Mouse (Mus musculus): ENCODE measurements around the gene Psen1. TPM values are rescaled to one million over a fixed set of nuclear protein-coding genes. Genes with fewer than 3 reads are reported as not detected.
A peak's percentile ranks its signal among the peaks of the same experiment; 100 is the strongest.

The Psen1 gene
- 47.2 and 51.2 TPM in 2 replicates for total RNA-seq (2017)

DNA sequence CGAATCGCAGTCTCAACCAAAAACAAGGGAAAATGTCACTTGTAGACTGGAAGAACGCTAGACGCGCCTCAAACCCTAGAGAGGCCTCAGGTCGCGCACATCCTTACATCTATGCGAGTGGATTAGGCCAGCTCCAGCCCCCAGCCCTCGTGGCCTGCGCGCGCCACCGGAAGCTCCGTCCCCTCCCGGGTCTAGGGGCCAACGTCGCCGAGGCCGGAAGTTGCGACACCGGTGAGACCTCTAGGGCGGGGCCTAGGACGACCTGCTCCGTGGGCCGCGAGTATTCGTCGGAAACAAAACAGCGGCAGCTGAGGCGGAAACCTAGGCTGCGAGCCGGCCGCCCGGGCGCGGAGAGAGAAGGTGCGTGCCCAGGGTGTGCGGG, at the start of gene Psen1:
Gene Psen1 (plus strand): TSS at position 219 of the 382 bp plus-strand sequence.
- peak; percentile 89 to 95 for ATAC-seq (replicated peaks in 1 of 2; ENCODE audit: insufficient read depth in 1 of 2, low FRiP score in 2 of 2, low TSS enrichment in 1 of 2, low read depth in 1 of 2, poor library complexity in 2 of 2, severe bottlenecking in 2 of 2)

DNA sequence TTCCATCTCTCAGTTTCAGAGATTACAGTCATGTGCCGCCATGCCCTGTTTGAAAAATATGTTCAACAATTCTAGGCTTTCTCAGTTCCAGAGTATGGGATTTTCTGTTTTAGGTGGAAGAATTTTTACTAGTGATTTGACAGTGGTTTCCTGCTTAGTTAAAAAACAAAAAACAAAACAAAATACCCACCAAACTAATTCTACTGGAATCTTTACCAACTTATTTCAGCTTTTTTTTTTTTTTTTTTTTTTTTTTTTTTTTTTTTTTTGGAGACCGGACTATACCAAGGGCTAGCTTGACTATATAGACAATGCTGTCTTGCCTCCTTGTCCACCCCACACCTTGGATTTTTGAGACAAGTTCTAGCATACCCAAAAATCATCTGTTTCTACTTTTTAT, 46.7 kb upstream of the Psen1 start:
- ATAC-seq (replicated peaks in 1 of 2; ENCODE audit: insufficient read depth in 1 of 2, low FRiP score in 2 of 2, low TSS enrichment in 1 of 2, low read depth in 1 of 2, poor library complexity in 2 of 2, severe bottlenecking in 2 of 2), result no peak

DNA sequence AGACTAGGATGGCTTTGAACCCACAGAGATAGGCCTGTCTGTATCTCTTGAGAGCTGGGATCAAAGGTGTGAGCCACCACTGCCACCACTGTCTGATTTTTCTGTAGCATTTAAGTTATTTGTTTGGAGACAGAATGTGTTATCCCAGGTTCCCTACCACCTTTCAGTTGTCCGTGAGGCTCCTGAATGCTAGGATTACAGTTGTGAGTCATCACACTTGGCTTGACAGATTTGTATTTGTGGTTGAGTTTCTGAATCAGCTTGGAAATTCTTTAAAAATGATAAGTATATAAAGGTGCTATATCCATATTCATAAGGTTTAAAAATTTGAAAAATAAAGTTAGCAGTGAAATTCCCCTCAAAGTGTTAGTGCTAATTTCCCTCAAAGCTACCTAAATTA, 44.8 kb upstream of the Psen1 start:
- no peak for ATAC-seq (replicated peaks in 1 of 2; ENCODE audit: insufficient read depth in 1 of 2, low FRiP score in 2 of 2, low TSS enrichment in 1 of 2, low read depth in 1 of 2, poor library complexity in 2 of 2, severe bottlenecking in 2 of 2)

DNA sequence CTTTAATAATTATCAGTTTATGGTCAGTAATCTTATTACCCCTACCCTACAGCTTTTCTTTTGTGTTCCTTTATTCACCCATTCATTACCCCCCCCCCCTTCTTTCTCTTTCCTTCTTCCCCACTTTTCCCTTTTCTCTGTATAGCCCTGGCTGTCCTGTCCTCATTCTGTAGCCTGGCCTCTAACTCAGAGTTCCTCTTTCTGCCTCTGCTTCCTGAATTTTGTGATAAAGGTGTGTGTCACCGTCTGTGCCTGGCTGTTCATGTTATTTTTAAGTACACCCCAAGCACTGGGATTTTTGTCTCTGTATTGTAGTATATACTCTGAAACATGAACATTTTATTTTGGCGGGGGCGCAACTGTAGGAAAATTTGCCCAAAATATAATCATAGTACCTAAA, 37.6 kb upstream of the Psen1 start:
- ATAC-seq (replicated peaks in 1 of 2; ENCODE audit: insufficient read depth in 1 of 2, low FRiP score in 2 of 2, low TSS enrichment in 1 of 2, low read depth in 1 of 2, poor library complexity in 2 of 2, severe bottlenecking in 2 of 2), result peak in 1 of 2 experiments; percentile 32; a peak in 1 of 4 replicates

DNA sequence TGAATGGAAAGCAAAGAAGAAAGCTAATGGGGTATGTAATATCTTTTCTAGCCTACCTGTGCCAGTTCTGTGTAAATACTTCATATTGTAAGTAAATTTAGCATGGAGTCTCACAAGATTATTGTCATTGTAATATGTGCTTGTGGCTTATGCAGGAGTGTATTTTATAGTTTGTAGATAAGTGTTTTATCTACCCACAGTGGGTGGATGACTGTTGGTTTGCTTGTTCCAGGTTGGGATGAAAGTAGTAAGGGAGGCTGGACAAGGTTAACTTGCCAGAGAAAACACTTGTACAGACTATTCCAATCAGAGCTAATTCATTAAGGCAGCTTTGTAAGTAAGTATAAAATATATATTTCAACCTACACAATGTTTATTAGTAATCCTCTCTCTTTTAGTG, 36.5 kb upstream of the Psen1 start:
- no peak for ATAC-seq (replicated peaks in 1 of 2; ENCODE audit: insufficient read depth in 1 of 2, low FRiP score in 2 of 2, low TSS enrichment in 1 of 2, low read depth in 1 of 2, poor library complexity in 2 of 2, severe bottlenecking in 2 of 2)

DNA sequence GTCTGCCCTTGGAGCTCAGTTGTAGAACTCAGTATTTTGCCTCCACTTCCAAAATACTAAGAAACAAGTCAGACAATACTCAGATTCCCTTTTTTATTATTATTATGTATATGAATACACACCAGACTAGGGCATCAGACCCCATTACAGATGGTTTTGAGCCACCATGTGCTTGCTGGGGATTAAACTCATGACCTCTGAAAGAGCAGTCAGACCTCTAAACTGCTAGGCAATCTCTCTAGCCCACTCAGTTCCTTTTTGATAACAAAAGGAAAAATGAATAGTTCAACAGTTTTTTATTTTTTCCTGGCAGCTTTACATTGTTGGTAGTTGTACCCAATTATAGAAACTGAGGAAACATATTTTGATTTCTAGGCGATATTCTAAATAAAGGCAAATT, 2.5 kb upstream of the Psen1 start:
- no peak for ATAC-seq (replicated peaks in 1 of 2; ENCODE audit: insufficient read depth in 1 of 2, low FRiP score in 2 of 2, low TSS enrichment in 1 of 2, low read depth in 1 of 2, poor library complexity in 2 of 2, severe bottlenecking in 2 of 2)

DNA sequence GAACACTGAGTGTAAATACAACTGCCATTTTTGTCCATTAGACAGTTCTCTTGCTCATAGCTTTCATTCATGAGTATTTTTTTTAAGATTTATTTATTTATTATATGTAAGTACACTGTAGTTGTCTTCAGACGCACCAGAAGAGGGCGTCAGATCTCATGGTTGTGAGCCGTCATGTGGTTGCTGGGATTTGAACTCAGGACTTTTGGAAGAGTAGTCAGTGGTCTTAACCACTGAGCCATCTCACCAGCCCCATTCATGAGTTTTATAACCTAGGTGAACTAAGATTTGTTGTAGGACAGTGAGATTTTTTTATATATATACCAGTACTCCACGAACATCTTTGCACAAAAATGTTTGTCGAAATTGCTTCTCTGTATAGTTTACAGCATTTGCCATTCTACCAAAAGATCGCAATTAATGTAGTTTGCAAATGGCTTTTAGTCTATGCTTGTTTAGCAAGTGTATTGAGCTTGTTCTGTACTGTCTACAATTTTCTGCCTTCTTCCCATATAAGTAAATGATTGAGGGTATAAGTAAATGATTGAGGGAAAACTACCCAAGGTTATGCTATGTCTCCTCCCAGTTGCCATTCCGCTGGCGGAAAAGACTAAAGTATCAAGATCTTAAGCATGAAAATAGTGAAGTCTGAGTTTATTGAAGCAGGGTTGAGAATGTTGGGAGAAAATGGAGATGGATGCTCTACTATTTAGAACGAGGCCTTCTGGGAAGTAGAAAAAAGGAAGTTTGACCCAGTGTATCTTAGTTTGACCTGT, 1.2 kb upstream of the Psen1 start:
- ATAC-seq (replicated peaks in 1 of 2; ENCODE audit: insufficient read depth in 1 of 2, low FRiP score in 2 of 2, low TSS enrichment in 1 of 2, low read depth in 1 of 2, poor library complexity in 2 of 2, severe bottlenecking in 2 of 2), result no peak

DNA sequence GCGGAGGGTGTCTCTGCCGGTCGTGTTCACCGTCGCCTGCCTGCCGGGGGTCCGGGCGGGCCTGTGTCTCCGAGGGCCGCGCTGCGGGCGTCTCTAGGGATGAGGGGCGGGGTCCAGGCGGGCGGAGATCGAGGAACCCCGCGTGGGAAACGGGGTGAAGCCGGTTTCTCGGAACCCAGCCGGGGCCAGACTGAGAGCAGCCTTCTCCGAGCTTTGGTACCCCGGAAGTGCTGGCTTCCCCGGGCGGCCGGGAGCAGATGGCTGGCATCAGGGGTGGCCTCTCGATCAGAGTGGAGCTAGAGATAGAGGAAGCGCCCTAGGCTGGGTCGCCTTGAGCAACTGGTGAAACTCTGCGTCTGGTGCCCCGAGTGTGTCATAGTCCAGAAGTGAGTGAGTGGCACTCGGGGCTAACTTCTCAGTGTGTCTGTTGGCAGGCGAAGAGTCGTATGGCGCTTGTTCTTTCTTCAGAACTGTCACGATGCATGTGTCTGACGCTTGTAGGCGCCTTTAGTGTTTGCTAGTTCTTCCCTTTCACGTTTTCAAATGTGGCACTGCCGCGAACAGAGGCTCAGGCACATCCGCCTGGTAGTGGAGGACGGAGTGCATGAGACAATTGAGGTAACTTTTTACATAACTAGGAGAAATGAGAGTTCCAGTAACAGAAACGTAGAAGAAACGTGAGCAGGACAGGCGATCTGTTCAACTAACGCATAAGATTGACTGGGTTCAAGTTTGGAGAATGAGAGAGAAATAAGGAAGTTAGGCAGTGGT, 549 bp downstream of the Psen1 start:
- peak; percentile 51 to 59 for ATAC-seq (replicated peaks in 1 of 2; ENCODE audit: insufficient read depth in 1 of 2, low FRiP score in 2 of 2, low TSS enrichment in 1 of 2, low read depth in 1 of 2, poor library complexity in 2 of 2, severe bottlenecking in 2 of 2)

DNA sequence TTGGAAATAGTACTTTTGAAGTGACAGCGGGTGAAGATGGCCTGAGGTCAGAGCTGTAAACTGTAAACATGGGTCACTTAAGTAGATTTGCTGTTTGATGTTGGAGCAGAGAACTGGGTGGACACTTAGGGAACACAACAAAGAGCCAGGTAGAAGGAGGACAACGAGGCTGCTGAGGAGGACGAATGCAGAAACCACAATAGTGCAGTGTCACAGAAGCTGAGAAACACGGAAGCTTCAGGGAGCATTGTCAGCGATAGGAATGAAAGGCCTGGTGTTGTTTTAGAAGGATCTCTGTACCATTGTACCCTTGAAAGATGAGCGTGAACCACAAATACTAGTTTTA, 1.1 kb downstream of the Psen1 start:
- peak; percentile 22 to 25; a peak in 2 of 4 replicates for ATAC-seq (replicated peaks in 1 of 2; ENCODE audit: insufficient read depth in 1 of 2, low FRiP score in 2 of 2, low TSS enrichment in 1 of 2, low read depth in 1 of 2, poor library complexity in 2 of 2, severe bottlenecking in 2 of 2)

DNA sequence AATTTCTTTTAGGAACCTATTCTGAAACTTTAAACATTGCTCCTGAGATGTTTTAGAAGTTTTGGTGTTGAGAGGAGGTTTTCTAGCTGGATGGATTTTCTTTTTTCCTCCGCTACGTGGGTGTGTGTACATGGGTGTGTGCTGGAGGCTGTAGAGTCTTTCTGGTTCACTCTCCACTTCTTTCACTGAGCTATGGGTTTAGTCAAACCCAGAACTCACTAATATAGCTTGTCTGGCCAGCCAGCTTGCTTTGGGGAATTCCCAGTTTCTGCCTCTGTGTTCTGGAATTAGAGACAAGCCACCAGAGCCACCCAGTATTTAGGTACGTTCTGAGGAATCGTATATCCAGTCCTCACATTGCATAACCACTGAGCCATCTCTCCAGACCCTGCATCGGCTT, 6.1 kb downstream of the Psen1 start:
- no peak for ATAC-seq (replicated peaks in 1 of 2; ENCODE audit: insufficient read depth in 1 of 2, low FRiP score in 2 of 2, low TSS enrichment in 1 of 2, low read depth in 1 of 2, poor library complexity in 2 of 2, severe bottlenecking in 2 of 2)

DNA sequence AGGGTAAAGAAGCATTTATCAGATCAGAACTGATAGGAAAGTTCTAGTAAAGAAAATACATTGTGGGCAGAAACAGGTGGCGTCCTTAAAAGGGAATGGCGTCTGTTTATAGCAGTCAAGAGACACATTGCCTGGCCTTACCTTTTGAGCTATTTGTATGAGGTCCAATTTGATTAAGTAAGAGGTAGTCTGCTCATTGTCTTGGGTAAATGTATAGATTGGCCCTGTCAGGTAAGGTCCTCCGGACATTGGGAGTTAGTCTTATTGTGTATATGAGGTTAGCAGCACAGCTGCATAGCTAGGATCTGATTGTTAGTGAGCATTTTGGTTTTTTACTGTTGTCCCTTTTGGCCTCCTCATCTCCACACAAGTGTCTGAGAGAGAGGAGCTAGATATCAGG, 6.7 kb downstream of the Psen1 start:
- no peak for ATAC-seq (replicated peaks in 1 of 2; ENCODE audit: insufficient read depth in 1 of 2, low FRiP score in 2 of 2, low TSS enrichment in 1 of 2, low read depth in 1 of 2, poor library complexity in 2 of 2, severe bottlenecking in 2 of 2)

DNA sequence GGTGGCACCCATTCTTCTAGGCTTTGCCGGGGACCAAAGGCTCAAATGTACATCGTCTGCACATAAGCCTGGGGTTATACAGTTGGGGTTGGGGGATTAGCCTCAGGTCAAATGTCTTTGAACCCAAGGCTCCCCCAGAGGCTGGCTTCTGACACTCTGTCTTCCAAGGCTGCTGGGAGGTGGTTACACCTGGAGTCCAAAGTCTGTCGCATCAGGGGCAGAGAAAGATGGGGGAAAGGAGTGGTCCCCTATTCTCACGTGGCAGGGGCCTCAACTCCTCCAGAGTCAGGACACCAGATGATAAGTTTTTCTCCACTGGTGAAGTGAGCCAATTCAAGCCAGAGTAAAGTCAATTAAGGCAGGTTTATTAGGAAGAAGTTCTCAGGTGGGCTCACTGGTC, 10.7 kb downstream of the Psen1 start:
- no peak for ATAC-seq (replicated peaks in 1 of 2; ENCODE audit: insufficient read depth in 1 of 2, low FRiP score in 2 of 2, low TSS enrichment in 1 of 2, low read depth in 1 of 2, poor library complexity in 2 of 2, severe bottlenecking in 2 of 2)

DNA sequence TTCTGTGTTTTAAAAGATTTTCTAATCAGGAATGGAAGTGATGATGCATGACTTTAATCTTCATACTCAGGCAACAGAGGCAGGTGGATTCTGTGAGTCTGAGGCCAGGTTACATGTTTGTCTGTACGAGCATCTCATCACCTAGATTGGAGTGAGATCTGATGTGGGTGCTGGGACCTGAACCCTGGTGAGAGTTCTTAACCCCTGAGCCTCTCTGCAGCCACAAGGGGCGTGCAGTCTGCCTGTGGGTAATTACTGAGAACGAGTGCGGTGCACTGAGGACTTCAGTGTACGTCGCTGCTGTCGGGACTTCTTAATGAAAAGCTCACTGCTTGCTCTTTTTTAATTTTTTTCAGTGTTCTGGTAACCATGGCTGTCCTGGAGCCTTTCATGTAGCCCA, 13.7 kb downstream of the Psen1 start:
- no peak for ATAC-seq (replicated peaks in 1 of 2; ENCODE audit: insufficient read depth in 1 of 2, low FRiP score in 2 of 2, low TSS enrichment in 1 of 2, low read depth in 1 of 2, poor library complexity in 2 of 2, severe bottlenecking in 2 of 2)

DNA sequence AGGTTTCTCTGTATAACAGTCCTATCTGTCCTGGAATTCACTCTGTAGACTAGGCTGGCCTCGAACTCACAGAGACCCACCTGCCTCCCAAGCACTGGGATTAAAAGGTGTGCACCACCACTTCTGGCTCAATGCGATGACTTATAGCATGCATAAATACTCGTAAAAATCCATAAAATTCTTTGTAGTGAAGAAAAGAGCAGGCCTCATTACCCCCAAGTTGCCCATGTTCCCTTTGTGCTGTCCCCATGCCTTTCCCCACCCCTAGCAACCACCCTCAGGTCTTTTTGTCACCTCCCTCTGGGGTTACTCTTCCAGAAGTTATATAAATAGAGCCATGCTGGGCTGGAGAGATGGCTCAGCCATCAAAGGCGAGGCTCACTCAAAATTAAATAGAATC, 14.8 kb downstream of the Psen1 start:
- ATAC-seq (replicated peaks in 1 of 2; ENCODE audit: insufficient read depth in 1 of 2, low FRiP score in 2 of 2, low TSS enrichment in 1 of 2, low read depth in 1 of 2, poor library complexity in 2 of 2, severe bottlenecking in 2 of 2), result no peak

DNA sequence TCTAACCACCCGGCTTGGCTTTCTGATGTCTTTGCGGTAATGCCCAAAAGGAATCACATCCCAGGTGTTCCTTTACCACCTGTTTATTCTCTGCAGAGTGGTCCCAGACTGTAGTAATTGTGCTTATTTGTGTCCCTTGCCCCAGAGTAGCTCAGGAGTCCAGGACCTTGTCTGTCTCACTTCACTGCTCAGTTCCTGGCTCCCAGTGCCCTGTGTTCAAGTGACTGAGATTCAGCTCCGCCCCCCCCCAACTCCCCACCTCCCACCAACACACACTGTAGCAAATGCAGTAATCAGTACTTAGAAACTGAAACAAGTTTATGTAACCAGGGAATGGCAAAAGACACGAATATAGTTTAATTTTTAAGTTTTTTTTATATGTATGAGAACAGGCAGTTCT, 19.0 kb downstream of the Psen1 start:
- no peak for ATAC-seq (replicated peaks in 1 of 2; ENCODE audit: insufficient read depth in 1 of 2, low FRiP score in 2 of 2, low TSS enrichment in 1 of 2, low read depth in 1 of 2, poor library complexity in 2 of 2, severe bottlenecking in 2 of 2)

DNA sequence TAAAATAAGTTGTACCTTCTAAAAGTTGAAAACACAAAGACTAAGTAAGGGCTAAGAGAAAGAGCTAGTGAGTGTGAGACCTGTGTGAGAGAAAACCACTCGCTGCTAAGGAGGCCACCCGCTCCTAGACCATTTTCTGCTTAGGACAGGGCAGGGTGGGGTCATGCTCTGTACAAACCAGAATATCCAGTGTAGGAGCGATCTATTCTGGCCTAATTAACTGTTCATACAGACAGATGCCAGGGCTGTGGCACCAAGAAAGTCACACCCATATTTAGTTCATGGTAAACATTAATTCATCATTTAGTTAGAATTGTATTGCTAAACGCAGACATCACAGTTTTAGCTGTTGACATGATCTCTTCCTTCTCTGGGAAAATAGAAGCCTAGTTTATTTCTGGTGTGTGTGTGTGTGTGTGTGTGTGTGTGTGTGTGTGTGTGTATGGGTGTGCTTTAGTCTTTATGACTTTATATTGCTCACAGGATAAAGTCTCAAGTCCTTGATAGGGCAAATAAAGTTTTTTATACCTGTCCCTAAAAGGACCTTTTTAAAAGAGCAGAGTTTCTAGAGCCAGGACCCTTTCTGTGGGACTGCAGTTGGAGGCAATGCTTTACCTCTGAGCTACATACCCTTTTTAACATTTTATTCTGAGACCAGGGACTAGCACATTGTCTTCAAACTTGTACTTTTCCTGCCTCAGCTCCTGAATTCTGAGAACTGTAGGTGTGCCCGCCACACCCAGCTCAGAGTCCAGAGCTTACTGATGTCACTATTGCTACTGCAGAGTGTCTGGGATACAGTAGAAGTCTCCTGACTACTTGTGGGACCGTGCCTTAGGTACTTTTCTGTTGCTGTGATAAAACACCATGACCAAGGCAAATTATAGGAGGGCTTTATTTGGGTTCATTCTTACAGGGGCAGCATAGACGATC, 20.5 kb downstream of the Psen1 start:
- no peak for ATAC-seq (replicated peaks in 1 of 2; ENCODE audit: insufficient read depth in 1 of 2, low FRiP score in 2 of 2, low TSS enrichment in 1 of 2, low read depth in 1 of 2, poor library complexity in 2 of 2, severe bottlenecking in 2 of 2)

DNA sequence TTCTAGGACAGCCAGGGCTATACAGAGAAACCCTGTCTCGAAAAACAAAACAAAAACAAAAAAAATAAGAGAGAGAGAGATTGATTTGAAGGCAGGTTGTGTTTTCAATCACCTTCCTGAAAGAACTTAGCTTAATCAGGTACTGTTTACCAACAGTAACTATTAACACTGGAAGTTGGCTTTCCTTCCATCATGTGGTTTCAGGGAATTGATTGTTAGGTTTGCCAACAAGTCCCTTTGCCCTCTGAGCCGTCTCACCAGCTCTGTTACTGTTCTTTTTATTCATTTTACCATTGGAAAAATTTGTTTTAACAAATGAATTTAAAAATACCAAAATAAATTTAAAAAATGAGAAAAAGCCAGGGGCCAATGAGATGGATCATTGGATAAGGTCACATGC, 22.0 kb downstream of the Psen1 start:
- ATAC-seq (replicated peaks in 1 of 2; ENCODE audit: insufficient read depth in 1 of 2, low FRiP score in 2 of 2, low TSS enrichment in 1 of 2, low read depth in 1 of 2, poor library complexity in 2 of 2, severe bottlenecking in 2 of 2), result no peak

DNA sequence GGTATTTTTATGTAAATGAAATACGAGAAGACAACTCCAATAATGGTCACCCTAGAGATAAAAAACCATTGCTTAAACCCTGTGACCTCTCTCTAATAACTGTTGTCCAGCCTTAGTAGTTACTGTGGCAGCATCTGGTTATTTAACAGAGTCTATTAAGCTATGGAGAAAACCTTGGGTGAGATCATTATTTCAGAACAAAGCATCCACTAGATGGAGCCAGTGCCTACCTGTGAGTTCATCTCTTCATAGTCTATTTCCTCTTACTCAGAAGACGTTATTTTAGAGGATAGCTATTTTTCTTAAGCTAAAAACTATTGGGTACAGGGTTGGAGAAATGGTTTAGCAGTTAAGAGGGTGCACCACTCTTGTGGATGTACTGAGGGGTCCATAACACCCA, 25.8 kb downstream of the Psen1 start:
- peak in 1 of 2 experiments; percentile 59; a peak in 1 of 4 replicates for ATAC-seq (replicated peaks in 1 of 2; ENCODE audit: insufficient read depth in 1 of 2, low FRiP score in 2 of 2, low TSS enrichment in 1 of 2, low read depth in 1 of 2, poor library complexity in 2 of 2, severe bottlenecking in 2 of 2)

Data from hematopoietic stem cell, adult 5-6 weeks (primary cell).